Mouse (Mus musculus) gastrocnemius, adult 2 months (tissue): ENCODE measurements around the gene Dand5. TPM values are rescaled to one million over a fixed set of nuclear protein-coding genes. Genes with fewer than 3 reads are reported as not detected.
A peak's percentile ranks its signal among the peaks of the same experiment; 100 is the strongest.

Experiments
- DNase-seq: peaks from one replicate; pipeline ENCODE4 v3.0.0; 2022
- H3K27ac ChIP-seq: fragments of 200-600 bp; 2 replicates; pipeline ENCODE4 v1.8.1; 2022; ENCODE audit warnings: mild to moderate bottlenecking
- H3K4me3 ChIP-seq: fragments of 200-600 bp; 2 replicates; pipeline ENCODE4 v1.8.1; 2022; ENCODE audit warnings: mild to moderate bottlenecking, moderate library complexity
- CTCF ChIP-seq: fragments of 200-600 bp; IDR thresholded peaks from 2 replicates; pipeline ENCODE4 v1.8.1; 2022; ENCODE audit warnings: antibody characterized with exemption, mild to moderate bottlenecking, moderate library complexity
- intact Hi-C: fragments of 180-260 bp; cut with DNase I; formaldehyde crosslinking; loops from one replicate; pipeline ENCODE4 v1.15.1; 2025
- total RNA-seq, 2 experiments: library from RNA; stranded (reverse); gene quantifications; 2 replicates each; pipeline ENCODE4 v1.2.3; 2021

Gene Dand5
- total RNA-seq, 2 experiments from 2014 or later: 10.2 to 14.3 TPM

- Histone ChIP-seq H3K4me3 (no peak overlapping the region), H3K27ac (0 out of 2 replicates have a peak overlapping the region, but pooled peaks have one; percentile 94)
- DNase-seq: no peak
- intact Hi-C loops: no loop called here
- TF ChIP-seq CTCF: no peak
Observed at GRCm38 (mm10) chr8:84841514-84841913, 18.9 kb upstream of the Dand5 start.

GRCm38 (mm10) chr8:84840248-84840999 lies 17.8 kb upstream of the Dand5 start, which contains the start of gene Rad23a:
Gene Rad23a (minus strand): TSS chr8:84840665.
- peak within 1 kb of the TSS; percentile 93 for H3K4me3 ChIP-seq
- DNase-seq: peak; percentile 95
- TF ChIP-seq CTCF: no peak
- H3K27ac ChIP-seq: peak within 1 kb of the TSS; percentile 94
- intact Hi-C loops: no loop called here

- peak overlapping the region; percentile 94 for H3K27ac ChIP-seq
- no peak for DNase-seq
- intact Hi-C loops: no loop called here
- peak overlapping the region; percentile 93 for H3K4me3 ChIP-seq
- TF ChIP-seq CTCF: no peak
Observed at GRCm38 (mm10) chr8:84839875-84840247, 17.2 kb upstream of the Dand5 start.

- intact Hi-C loops: no loop called here
- H3K4me3 ChIP-seq: peak overlapping the region; percentile 93
- DNase-seq: no peak
- no peak for TF ChIP-seq CTCF
- H3K27ac ChIP-seq: peak overlapping the region; percentile 94
Observed at GRCm38 (mm10) chr8:84839411-84839810, 16.8 kb upstream of the Dand5 start.

GRCm38 (mm10) chr8:84838513-84838912 lies 15.9 kb upstream of the Dand5 start:
- H3K4me3 ChIP-seq: no peak overlapping the region
- no peak for TF ChIP-seq CTCF
- intact Hi-C loops: no loop called here
- DNase-seq: no peak
- no peak overlapping the region for H3K27ac ChIP-seq

GRCm38 (mm10) chr8:84837912-84838470 lies 15.4 kb upstream of the Dand5 start:
- TF ChIP-seq CTCF: no peak
- no peak for DNase-seq
- H3K4me3 ChIP-seq: no peak overlapping the region
- H3K27ac ChIP-seq: no peak overlapping the region
- intact Hi-C loops: no loop called here

GRCm38 (mm10) chr8:84837149-84837911 lies 14.7 kb upstream of the Dand5 start:
- intact Hi-C loops: no loop called here
- Histone ChIP-seq H3K4me3 (no peak overlapping the region), H3K27ac (peak overlapping the region; percentile 13; the same call in 1 of the 2 replicates)
- DNase-seq: no peak
- TF ChIP-seq CTCF: no peak

GRCm38 (mm10) chr8:84834866-84835855 lies 12.5 kb upstream of the Dand5 start:
- no peak for TF ChIP-seq CTCF
- H3K27ac ChIP-seq: no peak overlapping the region
- no peak overlapping the region for H3K4me3 ChIP-seq
- no peak for DNase-seq
- intact Hi-C loops: no loop called here

- no peak for DNase-seq
- intact Hi-C loops: no loop called here
Observed at GRCm38 (mm10) chr8:84834002-84834865, 11.6 kb upstream of the Dand5 start.

GRCm38 (mm10) chr8:84832759-84833742 lies 10.4 kb upstream of the Dand5 start:
- peak; percentile 16 for TF ChIP-seq CTCF
- H3K27ac ChIP-seq: peak overlapping the region; percentile 94
- intact Hi-C loops: no loop called here
- no peak for DNase-seq
- H3K4me3 ChIP-seq: peak overlapping the region; percentile 85

More at GRCm38 (mm10) chr8:84834002-84834865, 11.6 kb upstream of the Dand5 start:
- TF ChIP-seq CTCF: no peak
- H3K27ac ChIP-seq: no peak overlapping the region
- H3K4me3 ChIP-seq: no peak overlapping the region
